Mouse (Mus musculus): ENCODE data around the gene Xkr8.
A peak's percentile ranks its signal among the peaks of the same experiment; 100 is the strongest.

DNA sequence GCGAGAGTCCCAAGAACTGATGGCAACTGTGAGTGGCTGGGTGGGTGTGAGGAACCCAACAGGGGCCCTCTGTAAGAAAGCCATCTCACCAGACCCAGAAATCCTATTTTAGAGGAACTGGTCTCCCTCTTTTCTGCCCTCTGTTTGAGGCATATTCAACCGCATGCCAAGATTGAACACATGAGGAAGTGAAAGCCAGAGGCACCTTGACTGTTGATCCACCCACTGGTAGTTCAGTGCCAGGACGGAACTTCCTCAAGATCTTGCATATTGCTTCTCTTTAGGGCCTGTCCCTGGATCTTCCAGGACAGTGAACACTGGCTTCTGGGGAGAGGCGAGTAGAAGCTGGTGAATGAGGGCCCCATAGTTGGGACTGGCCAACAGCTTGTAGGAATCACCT, 47.9 kb upstream of the Xkr8 start:
- peak; percentile 36; the same call in 1 of the 2 replicates for TF ChIP-seq POLR2A (IDR thresholded peaks at IDR 0.05; ENCODE audit: low read depth, low read length)
- no peak for TF ChIP-seq CTCF (conservative IDR thresholded peaks at IDR 0.05 in 1 of 2, IDR thresholded peaks at IDR 0.05 in 1 of 2; ENCODE audit: low read depth in 2 of 2, low read length in 2 of 2)
- no peak for TF ChIP-seq KAT2A (IDR thresholded peaks at IDR 0.05; ENCODE audit: insufficient replicate concordance, low read length)
- no peak for TF ChIP-seq MAZ (IDR thresholded peaks at IDR 0.05; ENCODE audit: low read depth, low read length)
- TF ChIP-seq JUND (conservative IDR thresholded peaks at IDR 0.05; ENCODE audit: low read depth, low read length): peak; percentile 16; the same call in 1 of the 2 replicates
